Mouse (Mus musculus) midbrain, embryonic 11.5 days (tissue): ENCODE measurements around the gene Lrrc43. TPM values are rescaled to one million over a fixed set of nuclear protein-coding genes. Genes with fewer than 3 reads are reported as not detected.
A peak's percentile ranks its signal among the peaks of the same experiment; 100 is the strongest.

Experiments
- ATAC-seq: fragments of 200-750 bp; cut with Nextera tagmentation; 2 replicates; pipeline ENCODE4 v1.8.0; 2017; ENCODE audit warnings: moderate TSS enrichment, moderate library complexity; ENCODE audit not compliant: low FRiP score
- DNase-seq: peaks from one replicate; pipeline ENCODE4 v3.0.0; 2015; ENCODE audit warnings: low spot score; ENCODE audit errors: missing footprints
- H3K27ac ChIP-seq: fragments of 300-500 bp; sonication (generic); 2 replicates; pipeline ENCODE4 v1.5.1; 2014; ENCODE audit warnings: low read depth, low read length
- H3K27me3 ChIP-seq: fragments of 300-500 bp; sonication (generic); 2 replicates; pipeline ENCODE4 v1.6.1; 2014; ENCODE audit warnings: mild to moderate bottlenecking, low read length, moderate library complexity, mixed read lengths; ENCODE audit not compliant: control insufficient read depth, insufficient read depth
- H3K36me3 ChIP-seq: fragments of 300-500 bp; sonication (generic); 2 replicates; pipeline ENCODE4 v1.6.1; 2014; ENCODE audit warnings: mild to moderate bottlenecking, low read length, moderate library complexity, mixed read lengths; ENCODE audit not compliant: control insufficient read depth, insufficient read depth
- H3K4me1 ChIP-seq: fragments of 300-500 bp; sonication (generic); 2 replicates; pipeline ENCODE4 v1.6.1; 2014; ENCODE audit warnings: low read length; ENCODE audit not compliant: control insufficient read depth, insufficient read depth
- H3K4me2 ChIP-seq: fragments of 300-500 bp; sonication (generic); 2 replicates; pipeline ENCODE4 v1.6.1; 2014; ENCODE audit warnings: mild to moderate bottlenecking, moderate library complexity
- H3K4me3 ChIP-seq: fragments of 300-500 bp; sonication (generic); 2 replicates; pipeline ENCODE4 v1.5.1; 2014; ENCODE audit warnings: low read depth, low read length
- H3K9ac ChIP-seq: fragments of 300-500 bp; sonication (generic); 2 replicates; pipeline ENCODE4 v1.6.1; 2014; ENCODE audit warnings: low read length
- H3K9me3 ChIP-seq: fragments of 300-500 bp; sonication (generic); 2 replicates; pipeline ENCODE4 v1.6.1; 2016; ENCODE audit warnings: low read length; ENCODE audit not compliant: control insufficient read depth
- WGBS: fragments of 180-500 bp; shearing (Covaris S2); extraction: QIAGEN DNeasy Blood & Tissue Kit; methylation state at CpG from one replicate; pipeline ENCODE4 v1.1.7; 2014; 5-methylcytosine and 5-hydroxymethylcytosine counted together
- microRNA-seq: library from miRNA; unstranded; fragments of <30 nt; microRNA quantifications from one replicate; pipeline ENCODE4, GENCODE M21; 2017
- polyA plus RNA-seq: library from polyadenylated mRNA; unstranded; fragments of >200 nt; fragmentation: Nextera tagmentation; extraction: Ambion mirVana; gene quantifications from 2 replicates; pipeline ENCODE4 v1.2.1, GENCODE M21; 2014

Gene Lrrc43
- polyA plus RNA-seq, 1 experiment from 2014 or later, result not detected

DNA sequence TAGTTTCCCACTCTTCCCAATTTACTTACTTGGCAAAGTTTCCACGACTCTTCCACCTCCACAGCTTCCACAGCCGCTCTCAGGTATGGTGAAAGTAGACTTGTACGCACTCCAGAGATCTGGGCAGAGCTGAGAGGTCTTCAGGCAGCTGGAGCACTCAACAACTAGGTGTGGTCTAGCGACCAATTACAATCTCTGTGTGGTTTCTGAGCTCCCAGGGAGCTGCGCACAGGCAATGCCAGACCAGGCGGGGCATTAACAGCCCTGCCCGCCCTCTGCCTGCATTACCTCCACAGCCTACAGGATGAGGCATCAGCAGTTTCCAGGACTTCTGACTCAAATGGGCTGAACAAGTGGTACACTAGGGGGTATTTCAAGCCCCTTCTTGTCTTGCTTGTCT lies 36.2 kb downstream of the Lrrc43 start, which contains the start of gene Gm49027:
TSS of gene Gm49027 (minus strand) at position 208 of the 400 bp plus-strand sequence.
- Histone ChIP-seq H3K36me3 (no peaks in the 10 kb centered on the region; the same call in 1 of the 2 replicates), H3K9me3 (no peaks in the 10 kb centered on the region), H3K4me3 (peak within 1 kb of the TSS; percentile 93), H3K27me3 (no peaks in the 10 kb centered on the region), H3K9ac (peak within 1 kb of the TSS; percentile 44), H3K4me2 (peak within 1 kb of the TSS; percentile 59), H3K4me1 (peaks cover 13% of the 10 kb centered on the region), H3K27ac (peak within 1 kb of the TSS; percentile 61; the same call in 1 of the 2 replicates)
- DNase-seq, result no peak
- 92% methylated on average over 7 of the region's 7 CpGs for WGBS
- ATAC-seq, result no peak

DNA sequence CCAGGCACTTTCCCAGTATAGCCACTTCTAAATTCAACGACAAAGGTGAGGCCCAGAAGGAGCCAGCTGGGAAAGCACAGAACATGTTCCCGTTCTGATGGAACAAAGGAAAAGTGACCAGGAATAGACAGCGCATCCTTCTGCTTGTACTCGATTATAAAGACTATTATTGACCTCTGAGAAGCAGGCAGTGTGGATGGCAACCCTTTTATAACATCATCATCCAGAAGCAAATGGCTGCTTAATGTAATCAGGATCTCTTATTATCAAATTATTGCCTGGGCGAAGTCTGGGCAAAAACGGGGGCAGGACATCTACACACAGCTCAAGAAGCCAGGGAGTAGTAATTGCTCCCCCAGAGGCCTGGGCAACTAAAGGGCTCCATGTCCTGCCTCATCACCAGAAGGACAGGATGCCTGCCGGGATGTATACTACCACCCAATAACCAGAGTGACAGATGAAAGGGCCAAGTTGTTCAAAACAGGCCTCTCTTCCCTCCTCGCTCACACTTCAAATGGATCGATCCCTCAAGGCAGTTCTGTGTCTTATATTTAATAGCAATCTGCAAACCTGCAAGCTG lies 36.9 kb downstream of the Lrrc43 start:
- Histone ChIP-seq H3K9me3 (no peaks in the 10 kb centered on the region), H3K9ac (no peak overlapping the region), H3K27ac (no peak overlapping the region), H3K27me3 (no peaks in the 10 kb centered on the region), H3K4me2 (no peak overlapping the region), H3K4me3 (no peak overlapping the region), H3K4me1 (peaks cover 13% of the 10 kb centered on the region), H3K36me3 (peaks cover 2% of the 10 kb centered on the region; the same call in 1 of the 2 replicates)
- 89% methylated on average over 9 of the region's 9 CpGs for WGBS
- ATAC-seq (no peak), DNase-seq (peak; percentile 54)

DNA sequence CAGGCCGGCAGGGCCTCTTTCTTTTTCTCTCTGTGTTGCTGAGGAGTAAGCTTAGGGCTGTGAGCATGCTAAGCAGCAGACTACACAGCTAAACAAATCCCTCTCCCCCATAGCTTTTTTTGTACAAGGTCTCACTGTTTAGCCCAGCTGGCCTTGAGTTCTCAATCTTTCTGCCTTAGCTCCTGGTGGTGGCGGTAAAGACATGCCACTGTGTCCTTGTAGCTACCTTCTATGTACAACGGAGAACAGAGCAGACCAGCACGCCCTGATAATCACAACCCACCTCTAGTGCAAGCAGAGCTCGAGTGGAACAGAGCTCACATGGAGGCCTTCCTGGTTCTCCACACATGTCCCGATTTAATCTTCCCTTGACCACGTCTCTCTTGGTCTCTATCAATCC lies 39.5 kb downstream of the Lrrc43 start:
- H3K27me3 ChIP-seq, result no peaks in the 10 kb centered on the region
- H3K9ac ChIP-seq, result no peak overlapping the region
- H3K4me1 ChIP-seq, result peaks cover 4% of the 10 kb centered on the region
- H3K27ac ChIP-seq, result no peak overlapping the region
- no peak overlapping the region for H3K4me2 ChIP-seq
- DNase-seq (peak; percentile 12), ATAC-seq (no peak)
- H3K36me3 ChIP-seq, result 0 out of 2 replicates have a peak, but pooled peaks cover 4% of the 10 kb centered on the region
- whole genome bisulfite sequencing, result 84% methylated on average over 7 of the region's 7 CpGs
- no peak overlapping the region for H3K4me3 ChIP-seq
- no peaks in the 10 kb centered on the region for H3K9me3 ChIP-seq

DNA sequence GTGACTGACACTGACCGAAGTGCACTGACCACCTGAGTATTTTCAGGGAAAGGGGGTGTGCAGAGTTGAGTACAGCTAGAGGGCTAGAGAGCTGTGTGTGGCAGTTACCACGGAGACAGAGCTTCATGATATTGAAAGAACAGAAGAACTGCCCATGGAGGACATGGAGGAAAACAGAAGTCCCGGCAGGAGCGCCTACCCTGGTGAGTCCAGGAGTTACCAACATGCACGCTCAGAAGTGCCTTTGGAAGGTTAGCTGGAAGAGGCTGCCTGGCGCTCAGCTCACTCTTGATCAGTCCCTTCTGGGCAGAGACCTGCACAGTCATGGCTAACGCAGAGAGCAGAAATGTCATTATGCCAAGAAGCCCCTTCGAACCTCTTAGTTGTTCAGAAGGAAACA lies 41.0 kb downstream of the Lrrc43 start:
- Histone ChIP-seq H3K4me2 (no peak overlapping the region), H3K9ac (no peak overlapping the region), H3K4me3 (no peak overlapping the region), H3K4me1 (no peaks in the 10 kb centered on the region), H3K27me3 (no peaks in the 10 kb centered on the region), H3K36me3 (peaks cover 7% of the 10 kb centered on the region; the same call in 1 of the 2 replicates), H3K27ac (no peak overlapping the region), H3K9me3 (no peaks in the 10 kb centered on the region)
- DNase-seq, result no peak
- ATAC-seq, result no peak
- 87% methylated on average over 8 of the region's 8 CpGs for WGBS

DNA sequence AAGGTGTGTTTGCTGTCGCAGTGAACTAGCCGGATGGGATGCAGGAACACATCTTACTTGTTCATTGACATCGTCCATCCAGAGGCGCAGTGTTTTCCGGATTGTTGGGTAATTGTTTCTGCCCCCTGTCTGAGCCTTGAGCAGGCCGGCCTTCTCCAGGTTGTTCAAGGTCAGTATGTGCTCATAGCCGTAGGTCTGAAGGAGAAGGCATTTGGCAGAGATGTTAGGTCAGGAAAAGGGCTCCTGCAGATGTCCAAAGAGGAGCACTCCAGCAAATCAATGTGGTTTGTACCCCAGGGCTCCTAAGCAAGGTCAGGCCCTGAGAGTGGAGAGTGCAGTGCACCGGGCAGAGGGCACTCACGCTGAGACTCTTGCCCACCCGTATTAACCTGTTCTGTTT lies 44.7 kb downstream of the Lrrc43 start:
- H3K27ac ChIP-seq, result no peak overlapping the region
- no peak overlapping the region for H3K9ac ChIP-seq
- no peaks in the 10 kb centered on the region for H3K9me3 ChIP-seq
- H3K4me2 ChIP-seq, result no peak overlapping the region
- H3K4me1 ChIP-seq, result no peaks in the 10 kb centered on the region
- peaks cover 9% of the 10 kb centered on the region; the same call in 1 of the 2 replicates for H3K36me3 ChIP-seq
- DNase-seq (no peak), ATAC-seq (no peak)
- H3K27me3 ChIP-seq, result no peaks in the 10 kb centered on the region
- 95% methylated on average over 10 of the region's 10 CpGs for WGBS
- no peak overlapping the region for H3K4me3 ChIP-seq

DNA sequence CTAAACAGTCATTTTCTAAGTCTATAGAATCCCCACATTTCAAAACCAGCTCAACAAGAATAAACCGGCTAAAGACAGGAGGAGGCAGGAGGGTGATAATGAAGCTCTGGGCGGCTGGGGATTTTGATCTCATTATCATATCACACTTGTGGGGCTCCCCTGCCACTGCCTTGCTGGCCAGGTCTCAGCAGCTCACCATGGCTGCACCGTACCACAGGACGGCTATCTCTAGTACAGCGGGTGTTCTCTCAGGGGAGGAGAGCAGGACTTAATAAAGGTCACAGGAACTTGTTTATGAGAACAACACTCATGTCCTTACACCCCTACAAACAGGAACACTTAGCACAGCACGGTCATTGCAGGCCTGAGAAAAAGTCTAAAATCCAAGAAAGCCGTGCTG lies 66.6 kb downstream of the Lrrc43 start:
- 88% methylated on average over 7 of the region's 7 CpGs for WGBS

DNA sequence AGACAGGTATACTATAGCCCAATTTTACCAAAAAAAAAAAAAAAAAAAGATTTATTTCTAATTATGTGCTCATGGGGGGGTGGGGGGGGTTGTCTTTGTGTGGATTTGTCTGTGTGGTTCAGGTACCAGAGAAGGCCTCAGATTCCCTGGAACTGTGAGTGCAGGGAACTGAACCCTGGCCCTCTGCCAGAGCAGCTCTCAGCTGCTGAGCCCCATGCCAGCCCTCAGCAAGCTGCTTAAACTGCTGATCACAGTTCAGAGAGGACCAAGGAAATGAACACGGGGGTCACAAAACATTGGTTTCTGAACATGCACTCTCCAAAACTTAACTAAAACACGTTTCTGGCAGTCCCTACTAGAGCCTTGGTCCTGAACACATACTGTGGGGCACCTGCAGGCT lies 67.3 kb downstream of the Lrrc43 start:
- no peak for DNase-seq

More for the DNA sequence above, 66.6 kb downstream of the Lrrc43 start:
- Histone ChIP-seq H3K27me3 (no peaks in the 10 kb centered on the region), H3K4me3 (no peak overlapping the region), H3K9ac (no peak overlapping the region), H3K36me3 (peaks cover 4% of the 10 kb centered on the region), H3K9me3 (no peaks in the 10 kb centered on the region), H3K4me1 (no peaks in the 10 kb centered on the region), H3K27ac (no peak overlapping the region), H3K4me2 (no peak overlapping the region)
- DNase-seq (no peak), ATAC-seq (no peak)

More for the DNA sequence above, 67.3 kb downstream of the Lrrc43 start:
- no peak overlapping the region for H3K9ac ChIP-seq
- H3K4me1 ChIP-seq, result no peaks in the 10 kb centered on the region
- no peak overlapping the region for H3K4me2 ChIP-seq
- peaks cover 4% of the 10 kb centered on the region for H3K36me3 ChIP-seq
- H3K27me3 ChIP-seq, result no peaks in the 10 kb centered on the region
- 77% methylated on average over 2 of the region's 2 CpGs for whole genome bisulfite sequencing
- no peaks in the 10 kb centered on the region for H3K9me3 ChIP-seq
- no peak for ATAC-seq
- H3K4me3 ChIP-seq, result no peak overlapping the region
- no peak overlapping the region for H3K27ac ChIP-seq

Small RNA genes within 50 kb of the gene (microRNA-seq; reads per million reads assigned to microRNA genes)
- 5.9 reads per million, percentile 24 among the genes with 10 or more reads in this experiment for gene Mir7647

Other genes starting within 250 kb of the Lrrc43 start
- gene Wdr66, start 237.2 kb upstream of the Lrrc43 start, polyA plus RNA-seq, result 4.7 and 5.5 TPM in 2 replicates
- 45.3 and 48.4 TPM in 2 replicates for gene Bcl7a, start 145.5 kb upstream of the Lrrc43 start, polyA plus RNA-seq
- gene Mlxip, start 94.5 kb upstream of the Lrrc43 start, polyA plus RNA-seq, result 15.5 and 18.3 TPM in 2 replicates
- gene Il31, start 184 bp downstream of the Lrrc43 start, polyA plus RNA-seq, result not detected in 2 replicates
- 0.88 and 1.1 TPM in 2 replicates for gene B3gnt4, start 21.2 kb downstream of the Lrrc43 start, polyA plus RNA-seq
- 167 and 169 TPM in 2 replicates for gene Diablo, start 34.9 kb downstream of the Lrrc43 start, polyA plus RNA-seq
- gene Gm49027, start 36.2 kb downstream of the Lrrc43 start, polyA plus RNA-seq, result 0.44 and 0.72 TPM in 2 replicates
- 33.6 and 35.1 TPM in 2 replicates for gene Vps33a, start 83.7 kb downstream of the Lrrc43 start, polyA plus RNA-seq
- 42.8 and 46.8 TPM in 2 replicates for gene Clip1, start 195.3 kb downstream of the Lrrc43 start, polyA plus RNA-seq
- 80.8 and 84.7 TPM in 2 replicates for gene Zcchc8, start 231.8 kb downstream of the Lrrc43 start, polyA plus RNA-seq